Mouse (Mus musculus) lung, embryonic 16.5 days (tissue): Measurements from ENCODE around the gene Zfp985. TPM values are rescaled to one million over a fixed set of nuclear protein-coding genes. Genes with fewer than 3 reads are reported as not detected.
"Not testable (repeated sequence)": the region's sequence is repeated elsewhere in the genome, so short reads cannot be mapped to it uniquely, and the experiment has no call there.

Experiments used
- ATAC-seq: fragments of 200-750 bp; cut with Nextera tagmentation; 2 replicates; pipeline ENCODE4 v1.8.0; 2017; ENCODE audit warnings: low read depth, mild to moderate bottlenecking, moderate library complexity
- H3K27ac ChIP-seq: fragments of 300-500 bp; sonication (generic); 2 replicates; pipeline ENCODE4 v1.5.1; 2014; ENCODE audit warnings: mild to moderate bottlenecking, control low read depth, low read length
- H3K27me3 ChIP-seq: fragments of 300-500 bp; sonication (generic); 2 replicates; pipeline ENCODE4 v1.6.1; 2014; ENCODE audit warnings: low read depth, low read length, mixed read lengths; ENCODE audit not compliant: control insufficient read depth, insufficient read depth
- H3K36me3 ChIP-seq: fragments of 300-500 bp; sonication (generic); 2 replicates; pipeline ENCODE4 v1.6.1; 2014; ENCODE audit warnings: low read length; ENCODE audit not compliant: control insufficient read depth, insufficient read depth
- H3K4me1 ChIP-seq: fragments of 300-500 bp; sonication (generic); replicated peaks from 2 replicates; pipeline ENCODE4 v1.6.1; 2014; ENCODE audit warnings: low read length, mixed read lengths; ENCODE audit not compliant: control insufficient read depth, insufficient read depth
- H3K4me2 ChIP-seq: fragments of 300-500 bp; sonication (generic); 2 replicates; pipeline ENCODE4 v1.6.1; 2014; ENCODE audit warnings: low read depth, low read length, control low read depth
- H3K4me3 ChIP-seq: fragments of 300-500 bp; sonication (generic); 2 replicates; pipeline ENCODE4 v1.5.1; 2014; ENCODE audit warnings: mild to moderate bottlenecking, low read length, control low read depth
- H3K9ac ChIP-seq: fragments of 300-500 bp; sonication (generic); 2 replicates; pipeline ENCODE4 v1.6.1; 2014; ENCODE audit warnings: low read length, control low read depth
- H3K9me3 ChIP-seq: fragments of 300-500 bp; sonication (generic); 2 replicates; pipeline ENCODE4 v1.6.1; 2016; ENCODE audit warnings: low read length; ENCODE audit not compliant: control insufficient read depth
- WGBS: fragments of 180-500 bp; shearing (Covaris S2); extraction: QIAGEN DNeasy Blood & Tissue Kit; methylation state at CpG from one replicate; pipeline ENCODE4 v1.1.7; 2014; 5-methylcytosine and 5-hydroxymethylcytosine counted together
- polyA plus RNA-seq: library from polyadenylated mRNA; unstranded; fragments of >200 nt; fragmentation: Nextera tagmentation; extraction: Ambion mirVana; gene quantifications from 2 replicates; pipeline ENCODE4 v1.2.1, GENCODE M21; 2015

Gene Zfp985
- polyA plus RNA-seq = 0.15 and 0.31 TPM in 2 replicates

DNA sequence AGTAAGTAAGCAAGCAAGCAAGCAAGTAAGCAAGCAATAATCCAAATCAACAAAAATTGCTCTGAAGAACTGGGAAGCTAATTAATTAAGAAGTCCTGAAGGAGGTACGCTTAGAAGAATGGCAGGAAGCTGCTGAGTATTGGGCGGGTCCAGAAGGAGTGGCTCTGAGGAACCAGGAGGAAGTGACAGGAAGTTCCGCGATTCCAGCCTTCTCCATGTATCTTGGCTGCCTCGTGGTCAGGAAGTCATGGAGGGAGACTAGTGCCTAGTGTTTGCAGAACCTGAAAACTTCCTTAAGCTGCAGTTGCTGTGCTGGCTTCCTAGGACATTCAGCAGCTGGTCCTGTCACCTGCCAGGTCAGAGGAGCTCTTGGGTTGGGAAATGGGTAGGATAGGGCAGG lies at the start of gene Zfp985:
Gene Zfp985, plus strand, starts transcription at position 207 of the 400 bp plus-strand sequence.
- peaks cover 16% of the 10 kb centered on the region for H3K9me3 ChIP-seq
- not testable (repeated sequence) for H3K4me1 ChIP-seq, H3K27me3 ChIP-seq, H3K27ac ChIP-seq, H3K4me2 ChIP-seq, H3K4me3 ChIP-seq, H3K36me3 ChIP-seq, H3K9ac ChIP-seq, ATAC-seq
- 68% methylated on average over 5 of the region's 5 CpGs for WGBS

DNA sequence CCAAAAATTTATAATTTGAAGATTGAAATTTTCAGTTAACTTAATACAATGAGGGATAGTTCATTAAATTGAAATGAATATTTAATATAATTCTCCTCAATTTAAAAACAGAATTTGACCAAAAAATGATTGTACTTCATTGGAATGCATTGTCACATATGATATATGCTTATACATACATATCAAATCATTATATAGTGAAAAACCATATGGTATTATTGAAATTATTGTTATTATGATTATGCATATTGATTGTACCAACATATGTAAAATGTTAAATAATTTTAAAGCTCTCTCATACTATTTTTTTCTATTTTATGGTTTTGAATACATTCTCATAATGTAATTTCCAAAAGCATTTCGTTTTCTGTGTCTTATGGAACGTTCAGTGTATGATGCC lies 43.9 kb upstream of the Zfp985 start:
- Histone ChIP-seq H3K9ac (no peak overlapping the region), H3K4me1 (no peaks in the 10 kb centered on the region), H3K27me3 (no peaks in the 10 kb centered on the region), H3K27ac (no peak overlapping the region), H3K4me2 (no peak overlapping the region), H3K9me3 (peaks cover 12% of the 10 kb centered on the region), H3K36me3 (0 out of 2 replicates have a peak, but pooled peaks cover 2% of the 10 kb centered on the region), H3K4me3 (no peak overlapping the region)
- 75% methylated on average over 2 of the region's 2 CpGs for WGBS
- ATAC-seq = no peak

DNA sequence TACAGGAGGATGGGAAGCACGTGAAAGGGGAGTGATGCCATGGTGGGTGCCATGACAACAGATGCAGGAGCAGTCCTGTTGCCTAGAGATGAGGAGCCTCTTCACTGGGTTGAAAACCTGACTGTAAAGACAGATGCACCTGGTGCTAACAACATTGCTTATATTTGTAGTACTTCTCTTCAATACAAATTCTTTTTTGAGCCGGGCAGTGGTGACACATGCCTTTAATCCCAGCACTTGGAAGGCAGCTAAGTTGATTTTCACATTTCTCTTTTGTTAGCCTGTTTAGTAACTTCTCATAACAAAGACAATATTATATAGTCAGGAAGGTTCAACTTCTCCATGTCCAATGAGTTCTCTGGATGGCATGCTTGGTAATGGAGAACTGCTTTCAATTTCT lies 34.1 kb upstream of the Zfp985 start:
- Histone ChIP-seq H3K4me2 (no peak overlapping the region), H3K27me3 (no peaks in the 10 kb centered on the region), H3K9me3 (peaks cover 44% of the 10 kb centered on the region), H3K4me1 (no peaks in the 10 kb centered on the region), H3K36me3 (no peaks in the 10 kb centered on the region), H3K4me3 (no peak overlapping the region), H3K9ac (no peak overlapping the region), H3K27ac (no peak overlapping the region)
- 65% methylated on average over 2 of the region's 2 CpGs for WGBS
- no peak for ATAC-seq

DNA sequence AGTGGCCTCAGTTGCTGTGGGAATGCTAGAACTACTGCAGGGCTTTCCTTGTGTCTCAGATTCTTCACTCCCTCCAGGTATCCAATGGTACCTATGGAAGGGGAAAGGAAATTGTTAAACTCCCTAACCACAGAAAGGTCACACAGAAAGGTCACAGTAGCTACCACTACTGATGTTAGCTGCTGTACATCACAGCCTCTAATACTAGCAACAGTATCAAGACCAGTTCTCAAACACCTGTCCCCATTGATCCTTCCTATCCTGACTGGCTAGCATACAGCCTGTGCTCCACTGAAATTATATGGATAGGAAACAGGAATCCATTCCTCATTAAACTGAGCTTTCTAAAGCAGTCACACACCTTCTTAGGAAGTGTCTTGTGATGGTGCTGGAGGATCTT lies 33.0 kb upstream of the Zfp985 start:
- no peaks in the 10 kb centered on the region for H3K36me3 ChIP-seq
- H3K9ac ChIP-seq = no peak overlapping the region
- peaks cover 47% of the 10 kb centered on the region for H3K9me3 ChIP-seq
- H3K4me3 ChIP-seq = no peak overlapping the region
- H3K27ac ChIP-seq = no peak overlapping the region
- no peak overlapping the region for H3K4me2 ChIP-seq
- no peaks in the 10 kb centered on the region for H3K4me1 ChIP-seq
- H3K27me3 ChIP-seq = no peaks in the 10 kb centered on the region
- ATAC-seq = no peak

DNA sequence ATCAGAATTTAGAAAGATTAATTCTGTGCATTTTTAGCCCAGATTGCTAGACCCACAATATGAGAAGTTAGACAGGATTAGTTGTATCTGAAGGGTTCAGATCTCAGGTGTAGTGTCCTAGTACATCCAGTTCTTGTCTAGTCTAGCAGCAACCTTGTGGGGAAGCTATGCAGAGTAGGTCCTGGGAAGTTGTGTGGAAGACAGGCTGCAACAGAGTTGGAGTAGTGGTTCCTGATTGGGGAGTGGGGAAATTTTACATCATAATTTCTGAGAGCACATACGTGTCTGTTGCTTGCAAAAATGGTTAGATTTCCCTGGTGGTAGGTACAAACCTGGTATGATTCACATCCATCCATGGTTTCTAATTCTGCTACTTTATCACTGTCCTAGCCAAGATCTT lies 28.0 kb upstream of the Zfp985 start:
- no peaks in the 10 kb centered on the region for H3K4me1 ChIP-seq
- no peak overlapping the region for H3K4me2 ChIP-seq
- no peak overlapping the region for H3K4me3 ChIP-seq
- no peak overlapping the region for H3K27ac ChIP-seq
- 79% methylated on average over 1 of the region's 1 CpGs for WGBS
- no peaks in the 10 kb centered on the region for H3K36me3 ChIP-seq
- no peaks in the 10 kb centered on the region for H3K27me3 ChIP-seq
- ATAC-seq = no peak
- H3K9me3 ChIP-seq = peaks cover 44% of the 10 kb centered on the region
- no peak overlapping the region for H3K9ac ChIP-seq

DNA sequence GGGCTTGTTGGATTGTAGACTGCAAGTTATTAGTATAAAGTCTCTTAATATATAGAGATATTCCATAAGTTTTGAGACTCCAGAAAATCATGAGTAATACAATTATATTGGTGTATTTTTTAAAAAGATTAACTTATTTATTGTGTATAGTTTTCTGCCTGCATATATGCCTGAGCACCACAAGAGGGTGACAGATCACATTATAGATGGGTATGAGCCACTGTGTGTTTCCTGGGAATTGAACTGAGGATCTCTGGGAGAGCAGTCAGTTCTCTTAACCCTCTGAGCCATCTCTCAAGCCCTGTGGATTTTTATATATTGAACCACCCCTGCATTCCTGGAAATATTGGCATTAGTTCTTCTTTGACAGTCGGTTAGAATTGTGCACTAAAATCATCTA lies 22.7 kb upstream of the Zfp985 start:
- H3K4me3 ChIP-seq = no peak overlapping the region
- H3K36me3 ChIP-seq = no peaks in the 10 kb centered on the region
- H3K9ac ChIP-seq = no peak overlapping the region
- H3K4me1 ChIP-seq = no peaks in the 10 kb centered on the region
- no peak for ATAC-seq
- 78% methylated on average over 1 of the region's 1 CpGs for whole genome bisulfite sequencing
- H3K4me2 ChIP-seq = no peak overlapping the region
- peaks cover 25% of the 10 kb centered on the region for H3K9me3 ChIP-seq
- no peak overlapping the region for H3K27ac ChIP-seq
- no peaks in the 10 kb centered on the region for H3K27me3 ChIP-seq

DNA sequence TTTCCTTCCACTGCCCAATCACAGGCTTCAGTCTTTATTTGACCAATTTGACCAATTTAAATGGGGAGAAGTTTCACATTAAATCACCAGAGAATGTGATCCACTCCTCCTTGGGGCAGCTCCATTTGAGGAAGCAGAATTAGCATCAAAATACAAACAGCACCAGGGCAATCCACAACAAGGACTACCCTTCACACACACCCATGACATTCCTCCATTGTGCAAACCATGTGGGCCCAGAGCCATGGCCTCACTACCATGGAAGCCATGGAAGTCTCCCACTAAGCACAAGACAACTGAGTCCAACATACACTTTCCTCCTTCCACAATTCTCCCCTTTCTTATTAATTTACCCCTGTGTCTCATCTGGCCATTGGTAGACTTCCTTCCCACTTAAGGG lies 17.2 kb upstream of the Zfp985 start:
- H3K36me3 ChIP-seq, H3K4me3 ChIP-seq, H3K9ac ChIP-seq, H3K4me2 ChIP-seq, ATAC-seq, H3K27me3 ChIP-seq, H3K4me1 ChIP-seq, H3K27ac ChIP-seq: not testable (repeated sequence)
- peaks cover 25% of the 10 kb centered on the region for H3K9me3 ChIP-seq

DNA sequence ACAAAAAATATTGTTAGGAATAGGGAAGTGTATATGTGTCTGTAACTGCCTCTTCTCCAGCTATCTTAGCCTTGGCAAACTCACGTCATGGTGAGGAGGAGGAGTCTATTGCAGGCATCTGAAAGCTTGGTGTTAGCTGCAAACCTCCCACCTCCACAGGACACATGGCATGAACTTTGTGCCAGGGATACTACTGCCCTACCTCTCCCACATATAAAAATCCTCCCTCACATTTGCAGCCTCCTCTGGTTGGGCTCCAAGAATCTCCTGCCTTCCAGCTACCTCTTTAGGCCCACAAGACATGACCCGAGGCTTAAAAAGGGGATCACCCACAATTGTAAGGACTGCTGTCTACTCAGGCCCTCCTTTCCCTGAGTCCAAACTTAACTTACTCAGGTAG lies 15.4 kb upstream of the Zfp985 start:
- no peaks in the 10 kb centered on the region for H3K4me1 ChIP-seq
- H3K9ac ChIP-seq = no peak overlapping the region
- ATAC-seq = no peak
- no peaks in the 10 kb centered on the region for H3K36me3 ChIP-seq
- peaks cover 23% of the 10 kb centered on the region for H3K9me3 ChIP-seq
- no peak overlapping the region for H3K27ac ChIP-seq
- no peak overlapping the region for H3K4me2 ChIP-seq
- H3K4me3 ChIP-seq = no peak overlapping the region
- 68% methylated on average over 2 of the region's 2 CpGs for whole genome bisulfite sequencing
- H3K27me3 ChIP-seq = no peaks in the 10 kb centered on the region

DNA sequence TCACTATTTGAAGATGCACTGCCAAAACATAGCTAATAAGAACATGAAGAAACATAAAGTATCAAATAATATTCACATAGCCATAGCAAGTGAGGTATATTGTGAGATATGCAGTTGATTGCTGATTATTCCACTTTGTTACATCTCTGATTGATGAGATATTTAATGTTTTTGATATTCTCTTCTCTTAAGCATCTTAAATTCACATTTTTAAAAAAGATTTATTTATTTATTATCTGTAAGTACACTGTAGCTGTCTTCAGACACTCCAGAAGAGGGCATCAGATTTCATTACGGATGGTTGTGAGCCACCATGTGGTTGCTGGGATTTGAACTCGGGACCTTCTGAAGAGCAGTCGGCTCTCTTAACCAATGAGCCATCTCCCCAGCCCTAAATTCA lies 13.2 kb upstream of the Zfp985 start, which contains the start of gene Gm16503:
Gene Gm16503, plus strand, starts transcription at position 301 of the 400 bp plus-strand sequence.
- not testable (repeated sequence) for ATAC-seq

DNA sequence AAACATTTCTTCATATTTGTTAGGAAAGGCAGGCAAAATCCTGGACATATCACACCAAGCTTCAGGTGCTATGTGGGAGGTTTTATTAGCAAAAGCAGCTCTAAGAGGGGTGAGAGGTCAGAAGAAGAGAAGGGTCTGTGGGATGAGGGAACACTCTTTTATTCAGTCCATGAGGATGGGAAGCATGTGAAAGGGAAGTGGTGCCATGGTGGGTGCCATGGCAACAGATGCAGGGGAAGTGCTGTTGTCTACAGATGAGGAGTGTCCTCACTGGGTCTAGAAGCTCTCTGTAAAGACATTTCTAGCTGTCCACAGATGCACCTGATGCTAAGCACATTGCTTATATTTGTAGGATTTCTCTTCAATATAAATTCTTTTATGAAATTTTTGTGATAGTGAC lies 12.0 kb upstream of the Zfp985 start:
- H3K27me3 ChIP-seq = no peaks in the 10 kb centered on the region
- H3K9ac ChIP-seq = no peak overlapping the region
- H3K9me3 ChIP-seq = peaks cover 15% of the 10 kb centered on the region
- ATAC-seq = no peak
- no peak overlapping the region for H3K27ac ChIP-seq
- no peaks in the 10 kb centered on the region for H3K4me1 ChIP-seq
- no peak overlapping the region for H3K4me2 ChIP-seq
- H3K36me3 ChIP-seq = no peaks in the 10 kb centered on the region
- no peak overlapping the region for H3K4me3 ChIP-seq

More for the DNA sequence above, 13.2 kb upstream of the Zfp985 start, which contains the start of gene Gm16503:
- not testable (repeated sequence) for H3K4me3 ChIP-seq, H3K27me3 ChIP-seq, H3K9ac ChIP-seq, H3K36me3 ChIP-seq, H3K4me1 ChIP-seq, H3K4me2 ChIP-seq, H3K27ac ChIP-seq
- peaks cover 23% of the 10 kb centered on the region for H3K9me3 ChIP-seq
- 79% methylated on average over 3 of the region's 3 CpGs for WGBS
